Mouse (Mus musculus) adrenal gland, postnatal 4 days (tissue): Measurements from ENCODE around the gene Zfp988. TPM values are rescaled to one million over a fixed set of nuclear protein-coding genes. Genes with fewer than 3 reads are reported as not detected.
"Not testable (repeated sequence)": the region's sequence is repeated elsewhere in the genome, so short reads cannot be mapped to it uniquely, and the experiment has no call there.

Experiments
- DNase-seq, 2 experiments: peaks; one replicate each; pipeline ENCODE4 v3.0.0; 2021 to 2022; ENCODE audit warnings: low spot score in 2 of 2, mixed read lengths in 2 of 2
- total RNA-seq, 2 experiments: library from RNA; stranded (reverse); gene quantifications; 2 replicates each; pipeline ENCODE4 v1.2.3; 2021

Gene Zfp988
- total RNA-seq, 2 experiments from 2014 or later: 0.39 to 0.40 TPM

GRCm38 (mm10) chr4:147343042-147343908 is 37.8 kb downstream of the Zfp988 start:
- DNase-seq: peak; percentile 18 to 41

- not testable (repeated sequence) for DNase-seq
Observed at GRCm38 (mm10) chr4:147345061-147345554, 39.6 kb downstream of the Zfp988 start.

- peak in 1 of 2 experiments; percentile 1 for DNase-seq
Observed at GRCm38 (mm10) chr4:147346361-147347035, 41.0 kb downstream of the Zfp988 start.

- DNase-seq: peak in 1 of 2 experiments; percentile 1
Observed at GRCm38 (mm10) chr4:147347300-147347699, 41.8 kb downstream of the Zfp988 start.

- DNase-seq: not testable (repeated sequence)
Observed at GRCm38 (mm10) chr4:147347880-147348279, 42.4 kb downstream of the Zfp988 start.

- DNase-seq: not testable (repeated sequence)
Observed at GRCm38 (mm10) chr4:147348401-147348800, 42.9 kb downstream of the Zfp988 start.

GRCm38 (mm10) chr4:147348906-147349686 is 43.6 kb downstream of the Zfp988 start:
- peak in 1 of 2 experiments; percentile 21 for DNase-seq

GRCm38 (mm10) chr4:147349687-147350415 is 44.4 kb downstream of the Zfp988 start:
- DNase-seq: peak in 1 of 2 experiments; percentile 3

GRCm38 (mm10) chr4:147350541-147350940 is 45.1 kb downstream of the Zfp988 start:
- peak in 1 of 2 experiments; percentile 1 for DNase-seq

GRCm38 (mm10) chr4:147351376-147351980 is 46.0 kb downstream of the Zfp988 start:
- DNase-seq: peak in 1 of 2 experiments; percentile 1

GRCm38 (mm10) chr4:147353626-147354025 is 48.2 kb downstream of the Zfp988 start:
- DNase-seq: peak in 1 of 2 experiments; percentile 1

GRCm38 (mm10) chr4:147356042-147356441 is 50.6 kb downstream of the Zfp988 start:
- DNase-seq: not testable (repeated sequence)

- DNase-seq: not testable (repeated sequence)
Observed at GRCm38 (mm10) chr4:147357195-147357594, 51.7 kb downstream of the Zfp988 start.

GRCm38 (mm10) chr4:147361003-147361402 is 55.5 kb downstream of the Zfp988 start, which contains the start of gene Zfp978:
TSS of gene Zfp978 (plus strand) at chr4:147361303.
- not testable (repeated sequence) for DNase-seq

GRCm38 (mm10) chr4:147361872-147362271 is 56.4 kb downstream of the Zfp988 start:
- DNase-seq: not testable (repeated sequence)

GRCm38 (mm10) chr4:147369564-147369963 is 64.1 kb downstream of the Zfp988 start:
- not testable (repeated sequence) for DNase-seq

GRCm38 (mm10) chr4:147383199-147383598 is 77.7 kb downstream of the Zfp988 start:
- DNase-seq: not testable (repeated sequence)
